Mouse (Mus musculus) kidney, embryonic 15.5 days (tissue): ENCODE measurements at regions not wholly inside any gene's neighbourhood (a gene's known extent, or its start where the extent isn't known, plus 50 kb on each side); places are given as distances from the start of the nearest gene placed in this dataset.

Source experiments
- ATAC-seq: fragments of 200-750 bp; cut with Nextera tagmentation; replicated peaks from 2 replicates; pipeline ENCODE4 v1.8.0; 2017; ENCODE audit warnings: moderate TSS enrichment; ENCODE audit not compliant: low FRiP score
- H3K27ac ChIP-seq: fragments of 300-500 bp; sonication (generic); 2 replicates; pipeline ENCODE4 v1.5.1; 2015; ENCODE audit warnings: mild to moderate bottlenecking, inconsistent platforms
- H3K27me3 ChIP-seq: fragments of 300-500 bp; sonication (generic); 2 replicates; pipeline ENCODE4 v1.6.1; 2015; ENCODE audit warnings: inconsistent platforms
- H3K36me3 ChIP-seq: fragments of 300-500 bp; sonication (generic); 2 replicates; pipeline ENCODE4 v1.6.1; 2015; ENCODE audit warnings: inconsistent platforms
- H3K4me1 ChIP-seq: fragments of 300-500 bp; sonication (generic); 2 replicates; pipeline ENCODE4 v1.6.1; 2015; ENCODE audit warnings: inconsistent platforms
- H3K4me2 ChIP-seq: fragments of 300-500 bp; sonication (generic); 2 replicates; pipeline ENCODE4 v1.6.1; 2015; ENCODE audit warnings: moderate library complexity, mild to moderate bottlenecking, inconsistent platforms
- H3K4me3 ChIP-seq: fragments of 300-500 bp; sonication (generic); replicated peaks from 2 replicates; pipeline ENCODE4 v1.5.1; 2015; ENCODE audit warnings: mild to moderate bottlenecking, inconsistent platforms
- H3K9ac ChIP-seq: fragments of 300-500 bp; sonication (generic); 2 replicates; pipeline ENCODE4 v1.6.1; 2015; ENCODE audit warnings: mild to moderate bottlenecking, inconsistent platforms
- H3K9me3 ChIP-seq: fragments of 300-500 bp; sonication (generic); replicated peaks from 2 replicates; pipeline ENCODE4 v1.6.1; 2016; ENCODE audit warnings: inconsistent platforms
- WGBS: fragments of 180-500 bp; shearing (Covaris S2); methylation state at CpG from one replicate; pipeline ENCODE4 v1.1.7; 2015; ENCODE audit warnings: mixed read lengths; 5-methylcytosine and 5-hydroxymethylcytosine counted together

DNA sequence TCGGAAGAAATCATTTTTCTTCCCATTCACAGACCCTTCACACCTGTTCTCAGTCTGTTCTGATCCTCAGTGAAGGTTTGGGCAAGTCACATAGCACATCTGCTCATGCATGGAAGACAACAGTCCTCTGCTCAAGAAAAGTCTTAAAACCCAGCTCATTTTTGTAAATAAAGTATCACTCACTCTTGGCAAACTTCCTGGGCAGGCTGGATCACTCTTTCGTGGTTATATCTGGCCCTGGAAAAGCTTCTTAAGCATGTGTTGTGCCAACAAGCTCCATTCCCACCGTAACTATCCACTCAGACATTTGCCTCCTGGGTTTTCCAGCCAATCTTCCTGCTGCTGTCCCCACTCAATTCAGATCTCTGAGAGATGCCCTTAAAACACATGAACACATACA, 103.2 kb upstream of the Cep85l start:
- Histone ChIP-seq H3K36me3 (no peaks in the 10 kb centered on the region), H3K27me3 (no peaks in the 10 kb centered on the region), H3K9ac (no peak overlapping the region), H3K27ac (no peak overlapping the region), H3K4me2 (no peak overlapping the region), H3K4me1 (no peaks in the 10 kb centered on the region), H3K9me3 (0 out of 2 replicates have a peak, but pooled peaks cover 7% of the 10 kb centered on the region), H3K4me3 (no peak overlapping the region)
- 70% methylated on average over 3 of the region's 3 CpGs for WGBS
- ATAC-seq = no peak

DNA sequence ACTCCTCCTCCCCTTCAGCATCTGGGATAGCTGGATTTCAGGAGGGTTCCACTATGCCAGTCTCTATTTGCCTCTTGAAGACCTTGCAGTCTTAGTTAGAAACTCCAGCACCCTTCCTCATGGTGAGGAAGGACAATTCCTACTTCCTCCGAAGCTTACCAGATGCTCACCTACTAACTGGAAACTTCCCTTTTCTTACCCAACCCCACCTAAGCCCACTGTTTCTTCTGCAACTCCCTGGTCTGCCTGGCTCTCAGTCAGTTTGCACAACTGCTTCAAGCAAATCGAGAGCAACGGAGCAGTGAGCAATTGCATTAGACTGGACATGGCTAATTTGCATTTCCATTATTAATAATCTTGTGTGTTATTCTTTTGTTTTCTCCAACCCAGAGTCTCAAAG, 90.5 kb upstream of the Cep85l start:
- Histone ChIP-seq H3K4me3 (no peak overlapping the region), H3K4me2 (no peak overlapping the region), H3K27ac (no peak overlapping the region), H3K9me3 (peaks cover 9% of the 10 kb centered on the region), H3K4me1 (no peaks in the 10 kb centered on the region), H3K27me3 (no peaks in the 10 kb centered on the region), H3K9ac (no peak overlapping the region), H3K36me3 (no peaks in the 10 kb centered on the region)
- WGBS = 96% methylated on average over 3 of the region's 3 CpGs
- ATAC-seq = no peak

DNA sequence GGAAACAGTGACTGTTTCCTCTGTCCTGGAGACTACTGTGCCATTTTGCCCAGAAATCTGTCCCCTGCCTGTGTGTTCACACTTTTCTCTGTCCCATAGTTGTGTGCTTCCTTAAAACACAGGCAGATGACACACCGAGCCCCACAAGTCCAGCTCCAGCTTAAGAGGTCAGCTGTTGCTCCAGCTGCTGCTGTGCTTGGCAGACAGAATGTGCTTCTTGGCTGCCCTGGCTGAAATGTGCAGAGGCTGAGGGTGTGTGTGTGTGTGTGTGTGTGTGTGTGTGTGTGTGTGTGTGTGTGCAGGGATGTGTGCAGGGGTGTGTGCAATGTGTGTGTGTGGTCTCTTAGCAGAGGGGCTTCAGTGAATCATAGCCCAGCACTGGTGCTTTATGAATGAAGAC, 89.9 kb upstream of the Cep85l start:
- peaks cover 9% of the 10 kb centered on the region for H3K9me3 ChIP-seq
- H3K4me3 ChIP-seq = no peak overlapping the region
- no peaks in the 10 kb centered on the region for H3K27me3 ChIP-seq
- H3K27ac ChIP-seq = no peak overlapping the region
- WGBS = 73% methylated on average over 1 of the region's 1 CpGs
- no peaks in the 10 kb centered on the region for H3K36me3 ChIP-seq
- H3K9ac ChIP-seq = no peak overlapping the region
- 0 out of 2 replicates have a peak, but pooled peaks cover 2% of the 10 kb centered on the region for H3K4me1 ChIP-seq
- ATAC-seq = no peak
- H3K4me2 ChIP-seq = no peak overlapping the region

DNA sequence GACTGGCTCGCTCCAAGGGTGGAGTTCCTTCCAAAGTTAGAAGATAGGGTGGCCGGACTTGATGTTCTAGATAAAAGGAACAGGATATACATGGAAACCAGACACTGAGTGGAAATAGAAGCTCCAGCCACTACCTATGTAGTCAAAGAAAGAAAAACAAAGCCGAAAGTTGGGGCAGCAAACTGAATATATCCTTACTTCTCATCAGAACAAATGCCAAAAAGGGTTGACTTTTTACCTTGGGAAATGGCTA, 88.5 kb upstream of the Cep85l start:
- ATAC-seq = no peak
- H3K4me2 ChIP-seq = no peak overlapping the region
- H3K36me3 ChIP-seq = no peaks in the 10 kb centered on the region
- peaks cover 8% of the 10 kb centered on the region; the same call in 1 of the 2 replicates for H3K4me1 ChIP-seq
- H3K9ac ChIP-seq = no peak overlapping the region
- no peaks in the 10 kb centered on the region for H3K27me3 ChIP-seq
- H3K27ac ChIP-seq = no peak overlapping the region
- WGBS = 86% methylated on average over 3 of the region's 3 CpGs
- peaks cover 9% of the 10 kb centered on the region for H3K9me3 ChIP-seq
- H3K4me3 ChIP-seq = no peak overlapping the region

DNA sequence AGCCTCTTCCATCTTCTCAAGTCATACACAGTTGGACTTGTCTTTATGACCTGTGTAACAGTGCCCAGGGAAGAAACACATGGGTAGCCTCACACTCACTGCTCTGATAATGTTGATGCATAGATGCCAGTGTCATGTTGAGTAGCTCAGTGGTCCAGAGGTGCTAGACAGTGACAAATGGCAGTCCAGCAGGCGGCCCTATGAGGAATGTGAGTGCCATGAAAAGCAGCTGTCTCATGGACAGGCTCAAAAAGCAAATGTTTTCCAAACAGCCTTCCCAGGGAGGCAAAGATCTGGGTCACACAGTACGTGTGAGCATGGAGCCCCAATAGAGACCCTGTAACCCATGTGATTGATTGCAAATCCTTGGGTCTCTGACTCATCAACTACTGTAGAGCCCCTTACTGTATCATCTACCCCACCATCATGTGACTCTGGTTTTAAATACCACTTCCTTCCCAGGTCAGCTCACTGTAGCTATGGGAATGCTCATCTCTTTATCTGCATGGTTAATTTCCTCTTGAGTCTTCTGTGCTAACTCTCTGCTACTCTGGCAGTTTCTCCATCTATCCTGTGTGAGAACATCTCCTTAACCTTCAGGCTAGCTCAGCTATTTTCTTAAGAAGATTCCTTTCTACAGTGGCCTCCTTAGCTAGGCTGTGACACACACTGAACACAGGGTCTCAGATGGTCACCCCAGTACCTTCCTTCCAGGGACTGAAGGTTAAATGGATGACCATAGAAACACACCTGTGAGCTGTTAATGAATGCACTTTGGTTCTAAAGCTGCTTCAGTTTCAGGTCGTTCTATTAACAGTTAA, 87.9 kb upstream of the Cep85l start:
- H3K36me3 ChIP-seq = no peaks in the 10 kb centered on the region
- H3K27ac ChIP-seq = no peak overlapping the region
- no peak overlapping the region for H3K4me2 ChIP-seq
- no peak overlapping the region for H3K4me3 ChIP-seq
- H3K27me3 ChIP-seq = no peaks in the 10 kb centered on the region
- no peak overlapping the region for H3K9ac ChIP-seq
- 68% methylated on average over 3 of the region's 3 CpGs for WGBS
- peaks cover 13% of the 10 kb centered on the region for H3K4me1 ChIP-seq
- peaks cover 9% of the 10 kb centered on the region for H3K9me3 ChIP-seq
- ATAC-seq = no peak

DNA sequence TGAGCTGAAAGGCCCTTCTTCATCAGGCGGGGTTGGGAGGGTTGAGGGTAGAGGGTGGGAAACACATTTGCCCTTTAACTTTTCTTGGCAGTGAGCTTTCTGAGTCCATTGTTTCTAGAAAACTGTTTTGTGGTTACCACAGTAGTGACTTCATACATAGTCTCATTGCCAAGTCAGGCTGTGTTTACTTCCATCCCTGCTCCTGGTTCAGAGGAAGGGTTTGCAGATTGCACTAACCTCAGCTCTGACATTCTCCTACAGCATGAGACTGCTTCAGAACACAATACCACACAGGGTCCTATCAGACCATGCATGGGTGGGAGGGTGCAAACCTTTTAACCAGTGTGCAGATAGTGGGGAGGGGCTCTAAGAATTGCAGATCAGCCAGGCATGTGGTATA, 87.1 kb upstream of the Cep85l start:
- Histone ChIP-seq H3K9ac (no peak overlapping the region), H3K4me1 (peaks cover 18% of the 10 kb centered on the region), H3K27ac (no peak overlapping the region), H3K4me2 (no peak overlapping the region), H3K9me3 (peaks cover 5% of the 10 kb centered on the region), H3K36me3 (no peaks in the 10 kb centered on the region), H3K4me3 (no peak overlapping the region), H3K27me3 (no peaks in the 10 kb centered on the region)
- 73% methylated on average over 1 of the region's 1 CpGs for WGBS
- ATAC-seq = no peak

DNA sequence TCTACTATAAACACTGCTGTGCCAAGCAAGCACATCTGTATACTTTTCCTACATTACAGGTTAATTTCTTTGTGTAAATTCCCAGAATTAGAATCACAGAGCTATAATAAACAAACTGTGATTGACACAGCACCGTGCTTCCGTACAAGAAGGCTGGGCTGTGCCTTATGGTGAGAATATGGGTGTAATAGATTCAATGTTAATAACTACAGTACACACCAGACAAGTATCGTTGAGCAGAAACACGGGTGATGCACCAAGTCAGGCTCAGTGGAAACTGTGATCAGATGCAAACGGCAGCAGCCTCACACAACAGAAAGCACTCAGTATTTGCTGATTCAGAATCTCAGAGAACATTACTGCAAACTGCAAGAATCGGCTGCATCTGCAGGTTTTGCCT, 86.5 kb upstream of the Cep85l start:
- no peak for ATAC-seq
- Histone ChIP-seq H3K27ac (no peak overlapping the region), H3K27me3 (no peaks in the 10 kb centered on the region), H3K36me3 (no peaks in the 10 kb centered on the region), H3K4me1 (peaks cover 18% of the 10 kb centered on the region), H3K4me2 (no peak overlapping the region), H3K9me3 (peaks cover under 1% of the 10 kb centered on the region; the same call in 1 of the 2 replicates), H3K4me3 (no peak overlapping the region), H3K9ac (no peak overlapping the region)
- 82% methylated on average over 6 of the region's 6 CpGs for whole genome bisulfite sequencing

DNA sequence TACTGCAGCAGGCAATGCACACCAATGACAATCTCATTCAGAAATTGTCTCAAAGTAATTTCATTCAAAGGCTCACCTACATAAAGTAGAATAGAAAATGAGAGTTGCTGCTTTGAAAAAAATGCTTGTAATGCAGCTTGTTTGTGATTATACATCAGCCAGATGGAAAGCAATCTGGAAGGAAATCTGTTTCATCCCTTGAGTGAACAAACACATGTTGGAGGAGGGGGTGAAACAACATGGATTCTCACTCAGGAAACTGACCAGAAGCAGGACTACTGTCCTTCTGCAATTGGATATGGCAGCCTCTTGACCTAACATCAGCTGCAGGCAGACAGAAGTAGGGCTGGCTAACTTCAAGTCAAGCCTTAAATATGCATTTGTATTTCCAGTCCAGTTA, 84.8 kb upstream of the Cep85l start:
- H3K4me1 ChIP-seq = peaks cover 18% of the 10 kb centered on the region
- ATAC-seq = no peak
- no peak overlapping the region for H3K4me2 ChIP-seq
- H3K4me3 ChIP-seq = no peak overlapping the region
- H3K27ac ChIP-seq = no peak overlapping the region
- no peak overlapping the region for H3K9ac ChIP-seq
- H3K36me3 ChIP-seq = no peaks in the 10 kb centered on the region
- H3K27me3 ChIP-seq = no peaks in the 10 kb centered on the region
- H3K9me3 ChIP-seq = no peaks in the 10 kb centered on the region

DNA sequence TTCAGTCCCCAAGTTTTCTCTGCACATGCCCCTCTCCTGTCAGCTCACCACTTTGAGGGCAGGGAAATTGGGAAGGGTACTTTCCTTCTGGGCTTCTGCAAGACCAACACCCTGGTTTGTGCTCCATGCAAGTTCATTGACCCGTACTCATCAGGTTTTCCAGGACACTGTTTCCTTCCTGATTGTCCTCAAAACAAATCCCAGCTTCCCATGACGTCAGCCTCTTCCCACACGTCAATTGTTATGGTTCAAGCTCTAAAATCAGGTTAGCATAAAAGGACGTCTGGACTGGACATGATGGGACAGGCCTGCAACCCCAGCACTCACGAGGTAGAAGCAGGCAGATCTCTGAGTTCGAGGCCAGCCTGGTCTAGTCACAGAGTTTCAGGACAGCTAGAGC, 84.3 kb upstream of the Cep85l start:
- no peak overlapping the region for H3K27ac ChIP-seq
- H3K9ac ChIP-seq = no peak overlapping the region
- H3K36me3 ChIP-seq = no peaks in the 10 kb centered on the region
- no peaks in the 10 kb centered on the region for H3K9me3 ChIP-seq
- H3K4me1 ChIP-seq = peaks cover 18% of the 10 kb centered on the region
- H3K4me3 ChIP-seq = no peak overlapping the region
- WGBS = 67% methylated on average over 6 of the region's 6 CpGs
- no peak overlapping the region for H3K4me2 ChIP-seq
- H3K27me3 ChIP-seq = no peaks in the 10 kb centered on the region
- ATAC-seq = no peak

DNA sequence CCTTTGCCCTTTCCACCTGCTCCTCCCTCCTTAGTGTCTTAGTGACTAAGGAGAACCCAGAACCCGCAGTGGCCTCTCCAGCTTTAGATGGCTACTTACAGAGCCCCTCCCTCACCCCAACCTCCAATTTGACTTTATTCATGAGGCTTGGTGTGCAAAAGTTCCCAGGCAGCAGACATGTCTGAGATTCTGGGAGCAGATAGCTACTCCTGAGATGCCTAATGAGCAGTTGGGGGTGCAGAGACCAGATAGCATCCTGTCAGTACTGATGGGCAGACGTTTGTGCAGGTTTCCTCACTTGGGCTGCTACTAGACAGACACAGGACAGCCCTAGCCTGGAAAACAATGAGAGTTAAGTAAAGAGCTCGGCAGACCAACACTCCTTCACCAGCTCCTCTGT, 83.7 kb upstream of the Cep85l start:
- H3K9me3 ChIP-seq = no peaks in the 10 kb centered on the region
- no peaks in the 10 kb centered on the region for H3K27me3 ChIP-seq
- no peak for ATAC-seq
- no peak overlapping the region for H3K27ac ChIP-seq
- peaks cover 18% of the 10 kb centered on the region for H3K4me1 ChIP-seq
- 57% methylated on average over 3 of the region's 3 CpGs for WGBS
- no peak overlapping the region for H3K9ac ChIP-seq
- H3K4me3 ChIP-seq = no peak overlapping the region
- no peaks in the 10 kb centered on the region for H3K36me3 ChIP-seq
- H3K4me2 ChIP-seq = no peak overlapping the region

DNA sequence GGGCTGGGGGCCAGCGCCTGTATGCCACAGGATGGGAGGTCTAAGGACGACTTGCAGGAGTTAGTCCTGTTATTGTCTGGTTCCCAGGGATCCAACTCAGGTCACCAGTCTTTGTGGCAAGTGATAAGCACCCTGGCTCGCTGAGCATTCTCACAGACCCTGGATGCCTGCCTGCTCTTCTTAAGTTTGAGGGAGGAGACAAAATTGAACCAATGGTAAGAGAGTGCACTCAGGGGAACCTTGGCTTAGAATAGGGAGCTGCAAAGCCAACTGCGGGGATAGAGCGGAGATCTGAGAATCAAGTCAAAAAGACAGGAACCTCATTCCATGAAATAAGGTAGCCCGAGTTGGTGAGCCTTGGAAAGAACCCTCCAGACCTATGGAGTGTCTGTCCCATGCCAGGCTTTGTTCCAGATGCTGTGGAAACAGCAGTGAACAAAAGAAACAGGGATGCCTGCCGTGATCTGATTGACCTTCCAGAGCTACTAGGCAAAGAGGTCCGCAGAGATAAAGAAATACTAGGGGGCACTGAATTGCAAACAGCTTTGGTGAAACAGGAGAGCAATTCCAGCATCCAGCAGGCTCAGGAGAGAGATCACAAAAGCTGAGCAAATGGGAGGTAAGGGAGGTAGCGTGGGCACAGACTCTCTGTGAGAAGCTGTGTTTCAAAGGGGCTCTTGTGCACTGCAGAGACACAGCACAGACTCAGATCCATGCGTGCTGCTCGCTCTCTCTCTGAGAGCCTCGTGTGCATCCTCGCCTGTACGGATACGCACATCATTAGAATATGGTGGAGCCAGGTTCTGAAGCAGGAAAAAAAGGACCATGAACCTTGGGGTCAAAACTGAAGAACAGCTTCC, 82.9 kb upstream of the Cep85l start:
- WGBS = 44% methylated on average over 15 of the region's 15 CpGs
- H3K9me3 ChIP-seq = no peaks in the 10 kb centered on the region
- no peak overlapping the region for H3K9ac ChIP-seq
- H3K27ac ChIP-seq = no peak overlapping the region
- H3K4me1 ChIP-seq = peaks cover 18% of the 10 kb centered on the region
- H3K4me2 ChIP-seq = no peak overlapping the region
- H3K27me3 ChIP-seq = no peaks in the 10 kb centered on the region
- H3K36me3 ChIP-seq = no peaks in the 10 kb centered on the region
- no peak for ATAC-seq
- no peak overlapping the region for H3K4me3 ChIP-seq

DNA sequence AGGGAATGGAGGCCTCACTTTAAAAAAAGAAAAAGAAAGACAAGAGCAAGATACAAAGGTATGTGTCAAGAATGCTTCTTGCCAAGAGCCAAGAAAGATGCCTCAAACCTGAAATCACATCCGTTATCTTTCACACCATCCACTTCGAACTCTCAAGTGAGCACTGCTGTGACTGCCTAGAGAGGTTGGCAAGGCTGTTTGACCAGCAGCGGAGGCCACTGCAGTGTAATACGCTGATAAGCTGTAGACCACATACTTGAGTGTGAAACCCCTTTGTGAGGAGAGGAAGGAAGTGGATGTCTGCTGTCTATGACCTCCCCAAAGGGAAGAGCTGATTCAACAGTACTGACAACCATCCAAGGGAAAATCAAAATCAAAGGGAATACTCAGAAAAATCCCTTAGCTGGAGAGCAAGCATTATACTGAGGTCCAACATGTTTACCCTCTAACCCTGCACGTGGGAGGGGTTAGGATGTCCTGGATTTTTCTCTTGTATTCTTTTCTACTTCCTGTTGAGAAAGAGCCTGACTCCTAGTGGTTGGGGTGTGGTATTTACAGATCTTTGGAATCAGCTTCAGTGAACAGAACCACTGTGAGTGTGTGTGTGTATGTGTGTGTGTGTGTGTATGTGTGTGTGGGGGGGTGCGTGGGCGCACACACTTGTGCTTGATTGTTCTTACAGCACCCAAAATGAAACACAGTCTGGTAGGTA, 81.5 kb upstream of the Cep85l start:
- Histone ChIP-seq H3K4me1 (peaks cover 18% of the 10 kb centered on the region), H3K9ac (no peak overlapping the region), H3K36me3 (no peaks in the 10 kb centered on the region), H3K27me3 (no peaks in the 10 kb centered on the region), H3K9me3 (no peaks in the 10 kb centered on the region), H3K27ac (no peak overlapping the region), H3K4me2 (no peak overlapping the region), H3K4me3 (no peak overlapping the region)
- 79% methylated on average over 7 of the region's 7 CpGs for WGBS
- no peak; the same call in 1 of the 2 replicates for ATAC-seq
